Mouse (Mus musculus): ENCODE measurements around the gene Bcam.

Bcam gene

GRCm38 (mm10) chr7:19722754-19723195, 48.0 kb downstream of the Bcam start:
- DNase-seq (ENCODE audit: low read depth), result no peak

- DNase-seq (ENCODE audit: low read depth), result no peak
Observed at GRCm38 (mm10) chr7:19719200-19719599, 51.6 kb downstream of the Bcam start.

- DNase-seq (ENCODE audit: low read depth), result no peak
Observed at GRCm38 (mm10) chr7:19718297-19718952, 52.4 kb downstream of the Bcam start.

GRCm38 (mm10) chr7:19717346-19717745, 53.5 kb downstream of the Bcam start:
- DNase-seq (ENCODE audit: low read depth), result no peak

- no peak for DNase-seq (ENCODE audit: low read depth)
Observed at GRCm38 (mm10) chr7:19716822-19717221, 54.0 kb downstream of the Bcam start.

- DNase-seq (ENCODE audit: low read depth), result no peak
Observed at GRCm38 (mm10) chr7:19716055-19716682, 54.6 kb downstream of the Bcam start.

- DNase-seq (ENCODE audit: low read depth), result peak; percentile 100
Observed at GRCm38 (mm10) chr7:19715239-19716054, 55.4 kb downstream of the Bcam start, which contains the start of gene Tomm40. Gene Tomm40, minus strand, starts transcription at chr7:19715438.

GRCm38 (mm10) chr7:19714836-19715235, 56.0 kb downstream of the Bcam start:
- DNase-seq (ENCODE audit: low read depth), result no peak

- DNase-seq (ENCODE audit: low read depth), result no peak
Observed at GRCm38 (mm10) chr7:19713598-19713997, 57.2 kb downstream of the Bcam start.

GRCm38 (mm10) chr7:19713196-19713595, 57.6 kb downstream of the Bcam start:
- no peak for DNase-seq (ENCODE audit: low read depth)

GRCm38 (mm10) chr7:19712414-19712813, 58.4 kb downstream of the Bcam start:
- no peak for DNase-seq (ENCODE audit: low read depth)

- DNase-seq (ENCODE audit: low read depth), result no peak
Observed at GRCm38 (mm10) chr7:19710650-19711049, 60.2 kb downstream of the Bcam start.
